Mouse (Mus musculus) CD4-positive, CD25-positive, alpha-beta regulatory T cell, adult 2 months (primary cell): ENCODE measurements around the gene Nek8.

ENCODE experiments used
- DNase-seq: peaks from one replicate; pipeline ENCODE4 v3.0.0-alpha.2; 2012; ENCODE audit warnings: low read depth, low spot score

Nek8 gene

GRCm38 (mm10) chr11:78167257-78167959, 9.1 kb downstream of the Nek8 start:
- no peak for DNase-seq

GRCm38 (mm10) chr11:78166640-78167039, 9.8 kb downstream of the Nek8 start:
- DNase-seq, result no peak

- no peak for DNase-seq
Measured at GRCm38 (mm10) chr11:78166161-78166560, 10.3 kb downstream of the Nek8 start.

- no peak for DNase-seq
Measured at GRCm38 (mm10) chr11:78165761-78166109, 10.7 kb downstream of the Nek8 start.

- DNase-seq, result peak; percentile 91
Measured at GRCm38 (mm10) chr11:78164924-78165760, 11.3 kb downstream of the Nek8 start, which contains the start of gene Traf4. Traf4 (minus strand) TSS chr11:78165589.

GRCm38 (mm10) chr11:78164604-78164923, 11.9 kb downstream of the Nek8 start:
- no peak for DNase-seq

GRCm38 (mm10) chr11:78163681-78164603, 12.5 kb downstream of the Nek8 start:
- DNase-seq, result peak; percentile 55

GRCm38 (mm10) chr11:78163045-78163444, 13.4 kb downstream of the Nek8 start:
- no peak for DNase-seq

GRCm38 (mm10) chr11:78162504-78162903, 14.0 kb downstream of the Nek8 start:
- DNase-seq, result no peak

GRCm38 (mm10) chr11:78161968-78162367, 14.5 kb downstream of the Nek8 start:
- DNase-seq, result no peak

- DNase-seq, result no peak
Measured at GRCm38 (mm10) chr11:78161169-78161568, 15.3 kb downstream of the Nek8 start.

GRCm38 (mm10) chr11:78160675-78161074, 15.8 kb downstream of the Nek8 start:
- no peak for DNase-seq

- no peak for DNase-seq
Measured at GRCm38 (mm10) chr11:78160171-78160570, 16.3 kb downstream of the Nek8 start.

GRCm38 (mm10) chr11:78159557-78159956, 16.9 kb downstream of the Nek8 start:
- no peak for DNase-seq

- DNase-seq, result peak; percentile 92
Measured at GRCm38 (mm10) chr11:78159096-78159495, 17.4 kb downstream of the Nek8 start.

GRCm38 (mm10) chr11:78156156-78156699, 20.2 kb downstream of the Nek8 start:
- no peak for DNase-seq

GRCm38 (mm10) chr11:78155674-78156073, 20.8 kb downstream of the Nek8 start:
- DNase-seq, result no peak

GRCm38 (mm10) chr11:78153778-78154177, 22.7 kb downstream of the Nek8 start:
- DNase-seq, result no peak

GRCm38 (mm10) chr11:78152299-78153231, 23.9 kb downstream of the Nek8 start:
- no peak for DNase-seq

GRCm38 (mm10) chr11:78151161-78151560, 25.3 kb downstream of the Nek8 start:
- DNase-seq, result peak; percentile 54
